Mouse (Mus musculus): ENCODE measurements around the gene Yipf2. TPM values are rescaled to one million over a fixed set of nuclear protein-coding genes. Genes with fewer than 3 reads are reported as not detected.
A peak's percentile ranks its signal among the peaks of the same experiment; 100 is the strongest.
"Not testable (repeated sequence)": the region's sequence is repeated elsewhere in the genome, so short reads cannot be mapped to it uniquely, and the experiment has no call there.

Gene Yipf2
- total and polyA plus RNA-seq, 2 experiments, result 24.6 to 43.9 TPM

GRCm38 (mm10) chr9:21546789-21547074 lies 45.9 kb downstream of the Yipf2 start, which contains the start of gene Carm1:
Gene Carm1 (plus strand): TSS chr9:21546894.
- H3K27ac ChIP-seq (replicated peaks; ENCODE audit: insufficient read depth, low read depth, low read length), result peak within 1 kb of the TSS; percentile 75
- peaks cover 2% of the 10 kb centered on the region for H3K4me1 ChIP-seq (ENCODE audit: control insufficient read depth, insufficient read depth, low read length)
- 10% methylated on average over 52 of the region's 52 CpGs for WGBS
- TF ChIP-seq POLR2A (IDR thresholded peaks at IDR 0.05; ENCODE audit: extremely low read depth, insufficient read depth, low read length) (no peak), CTCF (IDR thresholded peaks at IDR 0.05; ENCODE audit: low read depth, low read length) (peak; percentile 65)
- no peaks in the 10 kb centered on the region for H3K27me3 ChIP-seq (ENCODE audit: control insufficient read depth, insufficient read depth, low read length)
- peaks cover 10% of the 10 kb centered on the region; the same call in 1 of the 2 replicates for H3K79me2 ChIP-seq (ENCODE audit: control insufficient read depth, insufficient read depth, low read length)
- DNase-seq (ENCODE audit: extremely low read depth, low read depth, low spot score), result no peak
- H3K36me3 ChIP-seq (ENCODE audit: control insufficient read depth, insufficient read depth, low read length), result no peaks in the 10 kb centered on the region
- peak within 1 kb of the TSS; percentile 96 for H3K4me3 ChIP-seq (ENCODE audit: insufficient read depth, low read depth, low read length)
- H3K9ac ChIP-seq (ENCODE audit: low read depth, low read length), result peak within 1 kb of the TSS; percentile 98

GRCm38 (mm10) chr9:21545916-21546788 lies 46.5 kb downstream of the Yipf2 start:
- Histone ChIP-seq H3K36me3 (ENCODE audit: control insufficient read depth, insufficient read depth, low read length) (no peaks in the 10 kb centered on the region), H3K4me3 (ENCODE audit: insufficient read depth, low read depth, low read length) (peak overlapping the region; percentile 72), H3K9ac (ENCODE audit: low read depth, low read length) (peak overlapping the region; percentile 72), H3K4me1 (ENCODE audit: control insufficient read depth, insufficient read depth, low read length) (peaks cover 2% of the 10 kb centered on the region), H3K27ac (replicated peaks; ENCODE audit: insufficient read depth, low read depth, low read length) (peak overlapping the region; percentile 75), H3K27me3 (ENCODE audit: control insufficient read depth, insufficient read depth, low read length) (no peaks in the 10 kb centered on the region), H3K79me2 (ENCODE audit: control insufficient read depth, insufficient read depth, low read length) (peaks cover 7% of the 10 kb centered on the region; the same call in 1 of the 2 replicates)
- peak; percentile 90 for DNase-seq (ENCODE audit: extremely low read depth, low read depth, low spot score)
- 0 out of 2 replicates have a peak, but pooled peaks have one; percentile 35 for TF ChIP-seq POLR2A (IDR thresholded peaks at IDR 0.05; ENCODE audit: extremely low read depth, insufficient read depth, low read length)
- 0 out of 2 replicates have a peak, but pooled peaks have one; percentile 12 for TF ChIP-seq CTCF (IDR thresholded peaks at IDR 0.05; ENCODE audit: low read depth, low read length)
- under 1% methylated on average over 67 of the region's 67 CpGs for WGBS

DNA sequence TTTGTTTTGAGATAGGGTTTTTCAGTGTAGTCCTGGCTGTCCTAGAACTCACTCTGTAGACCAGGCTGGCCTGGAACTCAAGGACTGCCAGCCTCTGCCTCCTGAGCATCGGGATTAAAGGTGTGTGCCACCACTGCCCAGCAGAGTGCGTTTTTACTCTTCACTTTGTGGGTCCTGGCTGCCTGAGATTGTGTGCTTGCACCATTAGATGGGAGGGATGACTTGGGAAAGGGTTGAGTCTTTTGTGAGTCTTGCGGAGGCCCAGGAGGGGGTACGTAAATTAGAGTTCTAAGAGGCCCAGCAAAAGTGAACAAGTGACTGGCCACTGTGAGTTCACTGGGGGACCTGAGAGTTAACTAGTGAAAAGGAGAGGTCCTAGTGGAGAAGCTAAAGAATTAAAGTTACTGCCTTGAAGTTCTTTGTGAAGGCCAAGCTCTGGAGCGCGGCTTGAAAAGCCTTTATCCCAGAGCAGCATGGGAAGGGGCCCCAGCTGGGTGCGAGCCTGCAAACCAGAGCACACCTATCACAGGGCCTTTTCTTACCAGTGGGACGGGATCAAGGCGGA lies 47.2 kb downstream of the Yipf2 start:
- H3K27ac ChIP-seq (replicated peaks; ENCODE audit: insufficient read depth, low read depth, low read length), result 0 out of 2 replicates have a peak overlapping the region, but pooled peaks have one; percentile 8
- TF ChIP-seq CTCF (IDR thresholded peaks at IDR 0.05; ENCODE audit: low read depth, low read length) (no peak), POLR2A (IDR thresholded peaks at IDR 0.05; ENCODE audit: extremely low read depth, insufficient read depth, low read length) (0 out of 2 replicates have a peak, but pooled peaks have one; percentile 10)
- H3K4me3 ChIP-seq (ENCODE audit: insufficient read depth, low read depth, low read length), result peak overlapping the region; percentile 72; the same call in 1 of the 2 replicates
- WGBS, result 25% methylated on average over 9 of the region's 9 CpGs
- 0 out of 2 replicates have a peak overlapping the region, but pooled peaks have one; percentile 2 for H3K9ac ChIP-seq (ENCODE audit: low read depth, low read length)
- peaks cover 7% of the 10 kb centered on the region; the same call in 1 of the 2 replicates for H3K79me2 ChIP-seq (ENCODE audit: control insufficient read depth, insufficient read depth, low read length)
- peaks cover 2% of the 10 kb centered on the region for H3K4me1 ChIP-seq (ENCODE audit: control insufficient read depth, insufficient read depth, low read length)
- no peak for DNase-seq (ENCODE audit: extremely low read depth, low read depth, low spot score)
- H3K36me3 ChIP-seq (ENCODE audit: control insufficient read depth, insufficient read depth, low read length), result no peaks in the 10 kb centered on the region
- no peaks in the 10 kb centered on the region for H3K27me3 ChIP-seq (ENCODE audit: control insufficient read depth, insufficient read depth, low read length)

GRCm38 (mm10) chr9:21542001-21542400 lies 50.6 kb downstream of the Yipf2 start:
- H3K27me3 ChIP-seq (ENCODE audit: control insufficient read depth, insufficient read depth, low read length); H3K4me3 ChIP-seq (ENCODE audit: insufficient read depth, low read depth, low read length); H3K79me2 ChIP-seq (ENCODE audit: control insufficient read depth, insufficient read depth, low read length); H3K4me1 ChIP-seq (ENCODE audit: control insufficient read depth, insufficient read depth, low read length); H3K9ac ChIP-seq (ENCODE audit: low read depth, low read length); H3K27ac ChIP-seq (replicated peaks; ENCODE audit: insufficient read depth, low read depth, low read length); DNase-seq (ENCODE audit: extremely low read depth, low read depth, low spot score); H3K36me3 ChIP-seq (ENCODE audit: control insufficient read depth, insufficient read depth, low read length): not testable (repeated sequence)
- WGBS, result 88% methylated on average over 2 of the region's 2 CpGs

GRCm38 (mm10) chr9:21539981-21540753 lies 52.5 kb downstream of the Yipf2 start:
- Histone ChIP-seq H3K79me2 (ENCODE audit: control insufficient read depth, insufficient read depth, low read length) (no peaks in the 10 kb centered on the region), H3K4me3 (ENCODE audit: insufficient read depth, low read depth, low read length) (no peak overlapping the region), H3K27ac (replicated peaks; ENCODE audit: insufficient read depth, low read depth, low read length) (no peak overlapping the region), H3K36me3 (ENCODE audit: control insufficient read depth, insufficient read depth, low read length) (no peaks in the 10 kb centered on the region), H3K27me3 (ENCODE audit: control insufficient read depth, insufficient read depth, low read length) (no peaks in the 10 kb centered on the region), H3K9ac (ENCODE audit: low read depth, low read length) (no peak overlapping the region), H3K4me1 (ENCODE audit: control insufficient read depth, insufficient read depth, low read length) (no peaks in the 10 kb centered on the region)
- WGBS, result 30% methylated on average over 7 of the region's 7 CpGs
- TF ChIP-seq POLR2A (IDR thresholded peaks at IDR 0.05; ENCODE audit: extremely low read depth, insufficient read depth, low read length) (no peak), CTCF (IDR thresholded peaks at IDR 0.05; ENCODE audit: low read depth, low read length) (no peak)
- no peak for DNase-seq (ENCODE audit: extremely low read depth, low read depth, low spot score)

Other genes with a start within 250 kb of the Yipf2 start
- gene Ilf3, start 225.0 kb downstream of the Yipf2 start, total RNA-seq (2014; rRNA removed), result 9.5 and 13.0 TPM in 2 replicates
- gene Ilf3, start 225.0 kb downstream of the Yipf2 start, polyA plus RNA-seq (2012; rRNA removed), result 9.1 and 13.5 TPM in 2 replicates
- 5.6 TPM in 2 replicates for gene Qtrt1, start 181.0 kb downstream of the Yipf2 start, total RNA-seq (2014; rRNA removed)
- 8.3 and 15.7 TPM in 2 replicates for gene Qtrt1, start 181.0 kb downstream of the Yipf2 start, polyA plus RNA-seq (2012; rRNA removed)
- gene Dnm2, start 167.9 kb downstream of the Yipf2 start, total RNA-seq (2014; rRNA removed), result 28.9 and 32.3 TPM in 2 replicates
- gene Dnm2, start 167.9 kb downstream of the Yipf2 start, polyA plus RNA-seq (2012; rRNA removed), result 57.3 and 74.4 TPM in 2 replicates
- 19.2 and 23.2 TPM in 2 replicates for gene Tmed1, start 82.6 kb downstream of the Yipf2 start, total RNA-seq (2014; rRNA removed)
- gene Tmed1, start 82.6 kb downstream of the Yipf2 start, polyA plus RNA-seq (2012; rRNA removed), result 24.9 and 26.5 TPM in 2 replicates
- gene AB124611, start 66.7 kb downstream of the Yipf2 start, total RNA-seq (2014; rRNA removed), result 3.5 and 4.6 TPM in 2 replicates
- gene AB124611, start 66.7 kb downstream of the Yipf2 start, polyA plus RNA-seq (2012; rRNA removed), result 2.2 and 3.4 TPM in 2 replicates
- gene Carm1, start 45.9 kb downstream of the Yipf2 start, total RNA-seq (2014; rRNA removed), result 5.0 and 8.1 TPM in 2 replicates
- gene Carm1, start 45.9 kb downstream of the Yipf2 start, polyA plus RNA-seq (2012; rRNA removed), result 23.4 and 28.5 TPM in 2 replicates
- gene Timm29, start 106 bp downstream of the Yipf2 start, total RNA-seq (2014; rRNA removed), result 13.0 and 18.7 TPM in 2 replicates
- 26.7 TPM in 2 replicates for gene Timm29, start 106 bp downstream of the Yipf2 start, polyA plus RNA-seq (2012; rRNA removed)
- gene Smarca4, start 23.3 kb upstream of the Yipf2 start, total RNA-seq (2014; rRNA removed), result 13.1 and 15.8 TPM in 2 replicates
- gene Smarca4, start 23.3 kb upstream of the Yipf2 start, polyA plus RNA-seq (2012; rRNA removed), result 15.2 and 15.9 TPM in 2 replicates
- 61.4 and 82.8 TPM in 2 replicates for gene Ldlr, start 130.7 kb upstream of the Yipf2 start, total RNA-seq (2014; rRNA removed)
- 105 and 116 TPM in 2 replicates for gene Ldlr, start 130.7 kb upstream of the Yipf2 start, polyA plus RNA-seq (2012; rRNA removed)
- 15.3 and 17.9 TPM in 2 replicates for gene Spc24, start 167.5 kb upstream of the Yipf2 start, total RNA-seq (2014; rRNA removed)
- 11.6 and 14.4 TPM in 2 replicates for gene Spc24, start 167.5 kb upstream of the Yipf2 start, polyA plus RNA-seq (2012; rRNA removed)
- gene Kank2, start 205.9 kb upstream of the Yipf2 start, total RNA-seq (2014; rRNA removed), result 12.8 and 20.7 TPM in 2 replicates
- 27.2 and 34.5 TPM in 2 replicates for gene Kank2, start 205.9 kb upstream of the Yipf2 start, polyA plus RNA-seq (2012; rRNA removed)
- gene Angptl8, start 242.7 kb upstream of the Yipf2 start, total RNA-seq (2014; rRNA removed), result 13.6 and 22.2 TPM in 2 replicates
- 201 and 258 TPM in 2 replicates for gene Angptl8, start 242.7 kb upstream of the Yipf2 start, polyA plus RNA-seq (2012; rRNA removed)